ENCODE assay signal across 8 mouse cellular contexts in the genomic region with DNA sequence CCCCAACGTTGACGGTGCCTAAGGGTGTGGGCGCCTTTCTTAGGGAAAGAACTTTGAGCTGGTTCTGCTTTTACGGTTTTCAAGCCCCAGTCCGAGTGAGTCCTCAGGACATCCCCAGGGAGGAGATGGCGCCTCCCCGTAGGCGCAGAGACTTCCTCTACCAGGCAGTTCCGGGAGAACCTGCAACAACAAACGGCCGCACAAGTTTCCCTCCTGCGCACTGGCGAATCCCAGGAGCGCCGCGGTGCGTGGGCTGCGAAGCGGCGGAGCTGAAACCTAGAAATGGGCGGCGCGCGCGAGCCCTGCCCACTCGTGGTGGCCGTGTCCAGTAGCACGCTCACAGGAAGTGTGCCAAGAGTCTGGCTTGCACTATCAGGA. TPM values are rescaled to one million over a fixed set of nuclear protein-coding genes. Genes with fewer than 3 reads are reported as not detected.
DNase-seq lines count a peak whose midpoint lies in the region; ATAC-seq and TF ChIP-seq lines count a peak whose summit lies in the region.

No protein-coding gene starts in this region.

- H3K9ac ChIP-seq in intestine, embryonic 16.5 days (ENCODE audit: low read depth, low read length): peak overlapping the region; percentile 74
- peak overlapping the region; percentile 18; the same call in 1 of the 2 replicates for H3K9ac ChIP-seq in limb, embryonic 11.5 days (ENCODE audit: low read length)

- 0 out of 2 replicates have a peak, but pooled peaks cover 2% of the 10 kb centered on the region for H3K27me3 ChIP-seq in intestine, embryonic 16.5 days (replicated peaks; ENCODE audit: control insufficient read depth, insufficient read depth, low read length)
- H3K27me3 ChIP-seq in limb, embryonic 11.5 days (ENCODE audit: control insufficient read depth, insufficient read depth, low read length): peaks cover 36% of the 10 kb centered on the region

- H3K4me1 ChIP-seq in bone marrow, adult 2 months (ENCODE audit: control insufficient read depth, insufficient read depth, low read length): no peaks in the 10 kb centered on the region
- peaks cover 15% of the 10 kb centered on the region for H3K4me1 ChIP-seq in intestine, embryonic 16.5 days (ENCODE audit: control insufficient read depth, insufficient read depth, low read length)
- peaks cover 17% of the 10 kb centered on the region for H3K4me1 ChIP-seq in limb, embryonic 11.5 days (ENCODE audit: control insufficient read depth, insufficient read depth, low read length)

- peak; percentile 28; the same call in 1 of the 2 replicates for ATAC-seq in intestine, embryonic 16.5 days
- no peak for ATAC-seq in limb, embryonic 11.5 days (ENCODE audit: insufficient number of reproducible peaks, low FRiP score, low TSS enrichment, low read depth)
- no peak for ATAC-seq in CD4-positive, CD25-positive, alpha-beta regulatory T cell, adult 4 months

- no peaks in the 10 kb centered on the region for H3K36me3 ChIP-seq in intestine, embryonic 16.5 days (ENCODE audit: control insufficient read depth, insufficient read depth, low read length)
- no peaks in the 10 kb centered on the region for H3K36me3 ChIP-seq in limb, embryonic 11.5 days (ENCODE audit: control insufficient read depth, insufficient read depth, low read length)

- TF ChIP-seq CTCF in bone marrow, adult 2 months (IDR thresholded peaks at IDR 0.05; ENCODE audit: control insufficient read depth, insufficient read depth, low read length): no peak

- peak overlapping the region; percentile 92 for H3K4me2 ChIP-seq in intestine, embryonic 16.5 days (ENCODE audit: low read depth, low read length)
- peak overlapping the region; percentile 84 for H3K4me2 ChIP-seq in limb, embryonic 11.5 days (ENCODE audit: low read depth, severe bottlenecking)

- TF ChIP-seq POLR2A in bone marrow, adult 2 months (IDR thresholded peaks at IDR 0.05; ENCODE audit: borderline replicate concordance, control insufficient read depth, low read depth, low read length): no peak

- H3K4me3 ChIP-seq in bone marrow, adult 2 months (replicated peaks; ENCODE audit: control insufficient read depth, low read depth, low read length): peak overlapping the region; percentile 47
- H3K4me3 ChIP-seq in intestine, embryonic 16.5 days (ENCODE audit: low read length): peak overlapping the region; percentile 60
- H3K4me3 ChIP-seq in limb, embryonic 11.5 days (ENCODE audit: low read depth, low read length): peak overlapping the region; percentile 43

- H3K9me3 ChIP-seq in intestine, embryonic 16.5 days (ENCODE audit: control insufficient read depth, low read length): no peaks in the 10 kb centered on the region
- no peaks in the 10 kb centered on the region for H3K9me3 ChIP-seq in limb, embryonic 11.5 days (ENCODE audit: control insufficient read depth, low read length)

- no peak overlapping the region for H3K27ac ChIP-seq in bone marrow, adult 2 months (ENCODE audit: control insufficient read depth, insufficient read depth, low read depth, low read length, poor library complexity)
- H3K27ac ChIP-seq in intestine, embryonic 16.5 days (ENCODE audit: low read length): peak overlapping the region; percentile 61
- no peak overlapping the region for H3K27ac ChIP-seq in limb, embryonic 11.5 days (replicated peaks; ENCODE audit: low read depth, low read length)

- DNase-seq in embryo, embryonic 9.5 days (ENCODE audit: extremely low spot score): peak; percentile 38
- peak; percentile 97 for DNase-seq in heart, adult 11 months
- DNase-seq in limb, embryonic 11.5 days (ENCODE audit: low spot score): no peak
- DNase-seq in mesoderm, embryonic 11.5 days (ENCODE audit: low read depth, low spot score): peak; percentile 47
- DNase-seq in right cerebral cortex, postnatal 4 days: peak; percentile 36

- under 1% methylated on average over 28 of the region's 28 CpGs for WGBS in bone marrow, adult 2 months
- under 1% methylated on average over 28 of the region's 28 CpGs for WGBS in intestine, embryonic 16.5 days
- under 1% methylated on average over 28 of the region's 28 CpGs for WGBS in limb, embryonic 11.5 days

RNA-seq across cellular contexts. Expression of a gene that starts 2.0 kb away (rescaled TPM):
- 3.3 TPM in 1 of 2 replicates, not detected in the other for polyA plus RNA-seq in bone marrow, adult 2 months (2011; ENCODE audit: insufficient read depth, insufficient read length, low replicate concordance, missing spikeins)
- 11.3 and 17.0 TPM in 2 replicates for polyA plus RNA-seq in intestine, embryonic 16.5 days (2015; fragmentation: Nextera tagmentation; extraction: Ambion mirVana)
- polyA plus RNA-seq in limb, embryonic 11.5 days (2014; fragmentation: Nextera tagmentation; extraction: Ambion mirVana): 0.09 and 0.24 TPM in 2 replicates
- under 1 TPM in 1 of 2 experiments, not detected in 1; 0.56 TPM for polyA plus RNA-seq in CD4-positive, CD25-positive, alpha-beta regulatory T cell, adult 4 months (2017; shearing (Covaris generic))
